Mouse (Mus musculus): ENCODE measurements around the gene Pou2f3. TPM values are rescaled to one million over a fixed set of nuclear protein-coding genes. Genes with fewer than 3 reads are reported as not detected.
A peak's percentile ranks its signal among the peaks of the same experiment; 100 is the strongest.

Pou2f3 gene
- polyA plus RNA-seq, 1 experiment from 2014 or later: 0.24 TPM

GRCm38 (mm10) chr9:43233515-43233914, 23.3 kb upstream of the Pou2f3 start:
- H3K4me1 ChIP-seq (ENCODE audit: control insufficient read depth, insufficient read depth, low read length): peaks cover 90% of the 10 kb centered on the region
- H3K36me3 ChIP-seq (ENCODE audit: control insufficient read depth, insufficient read depth, low read length): no peaks in the 10 kb centered on the region
- no peaks in the 10 kb centered on the region for H3K9me3 ChIP-seq (ENCODE audit: control insufficient read depth, low read length)
- H3K9ac ChIP-seq (ENCODE audit: low read depth, low read length): peak overlapping the region; percentile 12; the same call in 1 of the 2 replicates
- peak overlapping the region; percentile 88 for H3K27ac ChIP-seq (ENCODE audit: low read length)
- ATAC-seq: no peak
- 97% methylated on average over 1 of the region's 1 CpGs for WGBS
- no peak overlapping the region for H3K4me3 ChIP-seq (ENCODE audit: low read length)
- no peaks in the 10 kb centered on the region for H3K27me3 ChIP-seq (replicated peaks; ENCODE audit: control insufficient read depth, insufficient read depth, low read length)
- H3K4me2 ChIP-seq (ENCODE audit: low read depth, low read length): no peak overlapping the region

- 44% methylated on average over 5 of the region's 5 CpGs for whole genome bisulfite sequencing
- Histone ChIP-seq H3K36me3 (ENCODE audit: control insufficient read depth, insufficient read depth, low read length) (no peaks in the 10 kb centered on the region), H3K4me2 (ENCODE audit: low read depth, low read length) (peak overlapping the region; percentile 37; the same call in 1 of the 2 replicates), H3K4me3 (ENCODE audit: low read length) (no peak overlapping the region), H3K4me1 (ENCODE audit: control insufficient read depth, insufficient read depth, low read length) (peaks cover 89% of the 10 kb centered on the region), H3K9me3 (ENCODE audit: control insufficient read depth, low read length) (no peaks in the 10 kb centered on the region), H3K27me3 (replicated peaks; ENCODE audit: control insufficient read depth, insufficient read depth, low read length) (no peaks in the 10 kb centered on the region), H3K9ac (ENCODE audit: low read depth, low read length) (peak overlapping the region; percentile 12; the same call in 1 of the 2 replicates), H3K27ac (ENCODE audit: low read length) (peak overlapping the region; percentile 88)
- no peak for ATAC-seq
These were observed 22.9 kb upstream of the Pou2f3 start for GRCm38 (mm10) chr9:43233044-43233443.

GRCm38 (mm10) chr9:43232286-43232685, 22.1 kb upstream of the Pou2f3 start:
- H3K4me1 ChIP-seq (ENCODE audit: control insufficient read depth, insufficient read depth, low read length): peaks cover 88% of the 10 kb centered on the region
- no peaks in the 10 kb centered on the region for H3K9me3 ChIP-seq (ENCODE audit: control insufficient read depth, low read length)
- ATAC-seq: peak; percentile 9
- H3K9ac ChIP-seq (ENCODE audit: low read depth, low read length): peak overlapping the region; percentile 32; the same call in 1 of the 2 replicates
- 14% methylated on average over 5 of the region's 5 CpGs for whole genome bisulfite sequencing
- H3K27me3 ChIP-seq (replicated peaks; ENCODE audit: control insufficient read depth, insufficient read depth, low read length): no peaks in the 10 kb centered on the region
- H3K36me3 ChIP-seq (ENCODE audit: control insufficient read depth, insufficient read depth, low read length): no peaks in the 10 kb centered on the region
- peak overlapping the region; percentile 88 for H3K27ac ChIP-seq (ENCODE audit: low read length)
- no peak overlapping the region for H3K4me3 ChIP-seq (ENCODE audit: low read length)
- peak overlapping the region; percentile 37; the same call in 1 of the 2 replicates for H3K4me2 ChIP-seq (ENCODE audit: low read depth, low read length)

GRCm38 (mm10) chr9:43231805-43232204, 21.6 kb upstream of the Pou2f3 start:
- peaks cover 88% of the 10 kb centered on the region for H3K4me1 ChIP-seq (ENCODE audit: control insufficient read depth, insufficient read depth, low read length)
- H3K36me3 ChIP-seq (ENCODE audit: control insufficient read depth, insufficient read depth, low read length): no peaks in the 10 kb centered on the region
- peak; percentile 68 for ATAC-seq

GRCm38 (mm10) chr9:43230886-43231285, 20.7 kb upstream of the Pou2f3 start:
- Histone ChIP-seq H3K4me3 (ENCODE audit: low read length) (no peak overlapping the region), H3K27ac (ENCODE audit: low read length) (peak overlapping the region; percentile 88), H3K9ac (ENCODE audit: low read depth, low read length) (peak overlapping the region; percentile 32; the same call in 1 of the 2 replicates), H3K4me1 (ENCODE audit: control insufficient read depth, insufficient read depth, low read length) (peaks cover 90% of the 10 kb centered on the region), H3K36me3 (ENCODE audit: control insufficient read depth, insufficient read depth, low read length) (no peaks in the 10 kb centered on the region), H3K27me3 (replicated peaks; ENCODE audit: control insufficient read depth, insufficient read depth, low read length) (no peaks in the 10 kb centered on the region), H3K4me2 (ENCODE audit: low read depth, low read length) (0 out of 2 replicates have a peak overlapping the region, but pooled peaks have one; percentile 29), H3K9me3 (ENCODE audit: control insufficient read depth, low read length) (no peaks in the 10 kb centered on the region)
- no peak; the same call in 1 of the 2 replicates for ATAC-seq
- WGBS: 25% methylated on average over 4 of the region's 4 CpGs

More at GRCm38 (mm10) chr9:43231805-43232204, 21.6 kb upstream of the Pou2f3 start:
- Histone ChIP-seq H3K4me2 (ENCODE audit: low read depth, low read length) (peak overlapping the region; percentile 37; the same call in 1 of the 2 replicates), H3K9ac (ENCODE audit: low read depth, low read length) (peak overlapping the region; percentile 32), H3K4me3 (ENCODE audit: low read length) (no peak overlapping the region), H3K9me3 (ENCODE audit: control insufficient read depth, low read length) (no peaks in the 10 kb centered on the region), H3K27ac (ENCODE audit: low read length) (peak overlapping the region; percentile 88), H3K27me3 (replicated peaks; ENCODE audit: control insufficient read depth, insufficient read depth, low read length) (no peaks in the 10 kb centered on the region)
- WGBS: 25% methylated on average over 4 of the region's 4 CpGs

GRCm38 (mm10) chr9:43229962-43230361, 19.8 kb upstream of the Pou2f3 start:
- ATAC-seq: no peak
- Histone ChIP-seq H3K27ac (ENCODE audit: low read length) (no peak overlapping the region), H3K9me3 (ENCODE audit: control insufficient read depth, low read length) (no peaks in the 10 kb centered on the region), H3K27me3 (replicated peaks; ENCODE audit: control insufficient read depth, insufficient read depth, low read length) (no peaks in the 10 kb centered on the region), H3K4me3 (ENCODE audit: low read length) (no peak overlapping the region), H3K4me1 (ENCODE audit: control insufficient read depth, insufficient read depth, low read length) (peaks cover 94% of the 10 kb centered on the region), H3K4me2 (ENCODE audit: low read depth, low read length) (no peak overlapping the region), H3K9ac (ENCODE audit: low read depth, low read length) (no peak overlapping the region), H3K36me3 (ENCODE audit: control insufficient read depth, insufficient read depth, low read length) (no peaks in the 10 kb centered on the region)
- WGBS: 73% methylated on average over 7 of the region's 7 CpGs

- WGBS: 91% methylated on average over 10 of the region's 10 CpGs
- peaks cover 95% of the 10 kb centered on the region for H3K4me1 ChIP-seq (ENCODE audit: control insufficient read depth, insufficient read depth, low read length)
- no peak overlapping the region for H3K4me2 ChIP-seq (ENCODE audit: low read depth, low read length)
- no peaks in the 10 kb centered on the region for H3K9me3 ChIP-seq (ENCODE audit: control insufficient read depth, low read length)
- no peaks in the 10 kb centered on the region for H3K36me3 ChIP-seq (ENCODE audit: control insufficient read depth, insufficient read depth, low read length)
- no peak overlapping the region for H3K4me3 ChIP-seq (ENCODE audit: low read length)
- no peak for ATAC-seq
- H3K27me3 ChIP-seq (replicated peaks; ENCODE audit: control insufficient read depth, insufficient read depth, low read length): no peaks in the 10 kb centered on the region
- no peak overlapping the region for H3K9ac ChIP-seq (ENCODE audit: low read depth, low read length)
- H3K27ac ChIP-seq (ENCODE audit: low read length): 0 out of 2 replicates have a peak overlapping the region, but pooled peaks have one; percentile 5
These were observed 19.3 kb upstream of the Pou2f3 start for GRCm38 (mm10) chr9:43229398-43229895.

- Histone ChIP-seq H3K27me3 (replicated peaks; ENCODE audit: control insufficient read depth, insufficient read depth, low read length) (no peaks in the 10 kb centered on the region), H3K9me3 (ENCODE audit: control insufficient read depth, low read length) (no peaks in the 10 kb centered on the region), H3K4me2 (ENCODE audit: low read depth, low read length) (no peak overlapping the region), H3K4me3 (ENCODE audit: low read length) (no peak overlapping the region), H3K4me1 (ENCODE audit: control insufficient read depth, insufficient read depth, low read length) (peaks cover 90% of the 10 kb centered on the region), H3K27ac (ENCODE audit: low read length) (0 out of 2 replicates have a peak overlapping the region, but pooled peaks have one; percentile 5), H3K36me3 (ENCODE audit: control insufficient read depth, insufficient read depth, low read length) (no peaks in the 10 kb centered on the region), H3K9ac (ENCODE audit: low read depth, low read length) (no peak overlapping the region)
- ATAC-seq: no peak
- 85% methylated on average over 2 of the region's 2 CpGs for WGBS
These were observed 18.6 kb upstream of the Pou2f3 start for GRCm38 (mm10) chr9:43228745-43229144.

- WGBS: 62% methylated on average over 8 of the region's 8 CpGs
- Histone ChIP-seq H3K36me3 (ENCODE audit: control insufficient read depth, insufficient read depth, low read length) (no peaks in the 10 kb centered on the region), H3K9me3 (ENCODE audit: control insufficient read depth, low read length) (no peaks in the 10 kb centered on the region), H3K9ac (ENCODE audit: low read depth, low read length) (no peak overlapping the region), H3K4me2 (ENCODE audit: low read depth, low read length) (peak overlapping the region; percentile 14; the same call in 1 of the 2 replicates), H3K4me1 (ENCODE audit: control insufficient read depth, insufficient read depth, low read length) (peaks cover 79% of the 10 kb centered on the region), H3K4me3 (ENCODE audit: low read length) (no peak overlapping the region), H3K27me3 (replicated peaks; ENCODE audit: control insufficient read depth, insufficient read depth, low read length) (no peaks in the 10 kb centered on the region), H3K27ac (ENCODE audit: low read length) (peak overlapping the region; percentile 96)
- ATAC-seq: peak; percentile 58
These were observed 17.5 kb upstream of the Pou2f3 start for GRCm38 (mm10) chr9:43227626-43228025.
